Mouse (Mus musculus): ENCODE results near the gene Mcm9. TPM values are rescaled to one million over a fixed set of nuclear protein-coding genes. Genes with fewer than 3 reads are reported as not detected.

Gene Mcm9
- polyA plus RNA-seq, 1 experiment from 2014 or later: 7.7 TPM

GRCm38 (mm10) chr10:53568531-53568930 is 61.7 kb downstream of the Mcm9 start:
- Histone ChIP-seq H3K36me3 (peaks cover under 1% of the 10 kb centered on the region; the same call in 1 of the 2 replicates), H3K9ac (no peak overlapping the region)

DNA sequence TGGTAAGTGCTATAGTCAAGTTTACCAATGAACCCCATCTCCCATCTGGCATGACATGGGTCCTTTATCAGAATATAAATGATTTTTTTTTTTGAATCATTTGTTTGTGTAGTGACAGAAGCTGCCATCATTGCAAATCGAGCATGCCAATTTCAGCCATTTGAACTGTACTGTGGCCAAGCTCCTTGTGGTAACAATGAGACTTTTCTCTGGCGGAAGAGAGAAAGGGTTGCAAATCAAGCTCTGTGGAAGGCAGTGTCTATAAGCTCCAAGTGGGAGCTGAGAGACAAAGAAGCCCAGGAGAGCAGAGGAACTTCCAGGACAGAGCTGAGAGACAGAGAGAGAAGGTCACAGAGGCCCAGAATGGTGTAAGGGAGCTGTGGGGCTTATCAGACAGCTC is 64.7 kb downstream of the Mcm9 start:
- Histone ChIP-seq H3K27ac (no peak overlapping the region), H3K4me2 (no peak overlapping the region), H3K27me3 (no peaks in the 10 kb centered on the region), H3K36me3 (peaks cover 13% of the 10 kb centered on the region; the same call in 1 of the 2 replicates), H3K9me3 (replicated peaks) (no peaks in the 10 kb centered on the region), H3K9ac (no peak overlapping the region), H3K4me3 (no peak overlapping the region), H3K4me1 (replicated peaks) (peaks cover 6% of the 10 kb centered on the region)
- 83% methylated on average over 2 of the region's 2 CpGs for WGBS
- ATAC-seq (replicated peaks; ENCODE audit: insufficient number of reproducible peaks, insufficient read depth, low FRiP score, low read depth): no peak

More at GRCm38 (mm10) chr10:53568531-53568930, 61.7 kb downstream of the Mcm9 start:
- no peaks in the 10 kb centered on the region for H3K9me3 ChIP-seq (replicated peaks)
- no peaks in the 10 kb centered on the region for H3K27me3 ChIP-seq
- H3K4me1 ChIP-seq (replicated peaks): peaks cover 6% of the 10 kb centered on the region
- H3K27ac ChIP-seq: no peak overlapping the region
- ATAC-seq (replicated peaks; ENCODE audit: insufficient number of reproducible peaks, insufficient read depth, low FRiP score, low read depth): no peak
- no peak overlapping the region for H3K4me2 ChIP-seq
- H3K4me3 ChIP-seq: no peak overlapping the region

DNA sequence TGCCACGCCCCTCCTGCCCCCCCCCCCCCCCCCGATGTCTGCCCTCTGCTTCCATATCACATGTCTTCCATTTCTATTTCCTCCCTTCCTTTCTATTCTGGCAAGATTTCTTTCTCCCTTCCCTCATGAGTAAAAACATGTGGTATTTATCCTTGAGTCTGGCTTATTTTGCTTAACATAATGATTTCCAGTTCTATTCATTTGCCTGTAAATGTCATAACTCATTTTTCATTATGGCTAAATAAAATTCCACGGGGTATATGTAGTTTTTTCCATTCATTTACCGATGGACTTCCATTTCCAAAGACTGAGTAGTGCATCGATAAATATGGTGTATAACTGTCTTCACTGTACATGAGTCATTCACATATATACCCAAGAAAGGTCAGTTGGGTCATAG is 68.2 kb downstream of the Mcm9 start:
- H3K9ac ChIP-seq: no peak overlapping the region
- WGBS: 76% methylated on average over 5 of the region's 5 CpGs

GRCm38 (mm10) chr10:53537596-53537995 is 92.6 kb downstream of the Mcm9 start:
- H3K9me3 ChIP-seq (replicated peaks): no peaks in the 10 kb centered on the region
- no peak for ATAC-seq (replicated peaks; ENCODE audit: insufficient number of reproducible peaks, insufficient read depth, low FRiP score, low read depth)
- H3K4me1 ChIP-seq (replicated peaks): no peaks in the 10 kb centered on the region
- H3K4me3 ChIP-seq: no peak overlapping the region
- H3K27me3 ChIP-seq: no peaks in the 10 kb centered on the region
- no peak overlapping the region for H3K9ac ChIP-seq
- H3K27ac ChIP-seq: no peak overlapping the region
- WGBS: 79% methylated on average over 7 of the region's 7 CpGs
- H3K36me3 ChIP-seq: peaks cover 30% of the 10 kb centered on the region
- no peak overlapping the region for H3K4me2 ChIP-seq

More for the DNA sequence above, 68.2 kb downstream of the Mcm9 start:
- no peaks in the 10 kb centered on the region for H3K9me3 ChIP-seq (replicated peaks)
- no peaks in the 10 kb centered on the region; the same call in 1 of the 2 replicates for H3K4me1 ChIP-seq (replicated peaks)
- peaks cover 13% of the 10 kb centered on the region; the same call in 1 of the 2 replicates for H3K36me3 ChIP-seq
- no peak overlapping the region for H3K4me3 ChIP-seq
- H3K27me3 ChIP-seq: no peaks in the 10 kb centered on the region
- no peak overlapping the region for H3K4me2 ChIP-seq
- ATAC-seq (replicated peaks; ENCODE audit: insufficient number of reproducible peaks, insufficient read depth, low FRiP score, low read depth): no peak
- no peak overlapping the region for H3K27ac ChIP-seq

DNA sequence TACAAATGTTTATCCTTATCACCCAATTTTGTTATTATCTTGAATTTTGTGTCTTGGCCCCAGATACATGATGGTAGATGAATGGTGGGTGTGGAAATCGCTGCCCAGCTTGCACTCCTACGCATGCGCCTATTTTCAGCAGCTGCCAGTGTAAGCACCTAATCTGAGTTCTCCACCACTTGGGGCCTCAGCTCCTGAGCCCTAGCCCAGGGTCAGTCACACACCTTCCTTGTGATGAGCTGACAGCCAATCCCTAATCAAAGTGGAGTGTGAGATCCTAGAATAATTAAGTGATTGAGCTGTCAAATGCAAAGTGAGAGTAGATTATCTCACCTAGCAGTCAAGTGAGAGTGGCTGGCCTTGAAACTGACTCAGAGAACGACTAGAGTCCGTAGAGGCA is 97.9 kb downstream of the Mcm9 start:
- 38% methylated on average over 5 of the region's 5 CpGs for WGBS
- no peak overlapping the region for H3K4me3 ChIP-seq
- no peak overlapping the region for H3K4me2 ChIP-seq
- H3K4me1 ChIP-seq (replicated peaks): no peaks in the 10 kb centered on the region
- H3K9me3 ChIP-seq (replicated peaks): no peaks in the 10 kb centered on the region
- H3K9ac ChIP-seq: no peak overlapping the region
- H3K27me3 ChIP-seq: no peaks in the 10 kb centered on the region
- ATAC-seq (replicated peaks; ENCODE audit: insufficient number of reproducible peaks, insufficient read depth, low FRiP score, low read depth): 0 out of 2 replicates have a peak, but pooled peaks have one; percentile 51
- no peak overlapping the region for H3K27ac ChIP-seq
- H3K36me3 ChIP-seq: peaks cover 9% of the 10 kb centered on the region

GRCm38 (mm10) chr10:53527838-53528773 is 102.1 kb downstream of the Mcm9 start:
- ATAC-seq (replicated peaks; ENCODE audit: insufficient number of reproducible peaks, insufficient read depth, low FRiP score, low read depth): no peak
- Histone ChIP-seq H3K4me3 (no peak overlapping the region), H3K4me2 (no peak overlapping the region), H3K27me3 (no peaks in the 10 kb centered on the region), H3K9ac (no peak overlapping the region), H3K4me1 (replicated peaks) (no peaks in the 10 kb centered on the region), H3K9me3 (replicated peaks) (no peaks in the 10 kb centered on the region), H3K27ac (no peak overlapping the region), H3K36me3 (no peaks in the 10 kb centered on the region)
- WGBS: 28% methylated on average over 6 of the region's 6 CpGs

DNA sequence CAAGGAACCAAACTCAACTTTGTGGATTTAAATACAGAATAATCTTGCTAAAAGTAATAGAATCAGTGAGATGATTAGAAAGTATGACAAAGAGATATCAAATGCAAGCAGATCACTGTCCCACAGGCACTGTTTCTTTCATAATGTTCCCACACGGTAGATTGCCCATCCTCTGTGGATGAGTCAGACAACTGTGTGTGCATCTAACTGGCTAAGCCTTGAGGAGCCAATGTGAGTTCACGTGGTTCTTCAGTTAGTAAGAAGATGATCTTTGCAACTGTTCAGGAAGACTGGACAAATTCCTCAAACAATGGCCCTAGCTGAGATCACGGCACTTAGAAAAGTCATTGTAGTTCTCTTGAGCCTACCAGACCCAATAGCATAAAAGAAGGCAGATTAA is 102.9 kb downstream of the Mcm9 start:
- no peak overlapping the region for H3K27ac ChIP-seq
- WGBS: 80% methylated on average over 3 of the region's 3 CpGs
- H3K27me3 ChIP-seq: no peaks in the 10 kb centered on the region
- H3K36me3 ChIP-seq: no peaks in the 10 kb centered on the region
- H3K9ac ChIP-seq: no peak overlapping the region
- no peak overlapping the region for H3K4me2 ChIP-seq
- H3K4me3 ChIP-seq: no peak overlapping the region
- no peak for ATAC-seq (replicated peaks; ENCODE audit: insufficient number of reproducible peaks, insufficient read depth, low FRiP score, low read depth)
- no peaks in the 10 kb centered on the region for H3K9me3 ChIP-seq (replicated peaks)
- H3K4me1 ChIP-seq (replicated peaks): no peaks in the 10 kb centered on the region

- WGBS: 85% methylated on average over 2 of the region's 2 CpGs
- no peak for ATAC-seq (replicated peaks; ENCODE audit: insufficient number of reproducible peaks, insufficient read depth, low FRiP score, low read depth)
- Histone ChIP-seq H3K36me3 (no peaks in the 10 kb centered on the region), H3K9ac (no peak overlapping the region), H3K4me1 (replicated peaks) (no peaks in the 10 kb centered on the region), H3K27ac (no peak overlapping the region), H3K4me2 (no peak overlapping the region), H3K9me3 (replicated peaks) (no peaks in the 10 kb centered on the region), H3K4me3 (no peak overlapping the region), H3K27me3 (no peaks in the 10 kb centered on the region)
These were observed 103.9 kb downstream of the Mcm9 start for GRCm38 (mm10) chr10:53526350-53526749.

- H3K4me2 ChIP-seq: no peak overlapping the region
- no peaks in the 10 kb centered on the region for H3K27me3 ChIP-seq
- no peak overlapping the region for H3K4me3 ChIP-seq
- no peak overlapping the region for H3K9ac ChIP-seq
- 72% methylated on average over 3 of the region's 3 CpGs for WGBS
- no peaks in the 10 kb centered on the region for H3K36me3 ChIP-seq
- ATAC-seq (replicated peaks; ENCODE audit: insufficient number of reproducible peaks, insufficient read depth, low FRiP score, low read depth): no peak
- no peaks in the 10 kb centered on the region for H3K9me3 ChIP-seq (replicated peaks)
- H3K27ac ChIP-seq: no peak overlapping the region
- H3K4me1 ChIP-seq (replicated peaks): no peaks in the 10 kb centered on the region
These were observed 104.8 kb downstream of the Mcm9 start for GRCm38 (mm10) chr10:53525265-53525976.

DNA sequence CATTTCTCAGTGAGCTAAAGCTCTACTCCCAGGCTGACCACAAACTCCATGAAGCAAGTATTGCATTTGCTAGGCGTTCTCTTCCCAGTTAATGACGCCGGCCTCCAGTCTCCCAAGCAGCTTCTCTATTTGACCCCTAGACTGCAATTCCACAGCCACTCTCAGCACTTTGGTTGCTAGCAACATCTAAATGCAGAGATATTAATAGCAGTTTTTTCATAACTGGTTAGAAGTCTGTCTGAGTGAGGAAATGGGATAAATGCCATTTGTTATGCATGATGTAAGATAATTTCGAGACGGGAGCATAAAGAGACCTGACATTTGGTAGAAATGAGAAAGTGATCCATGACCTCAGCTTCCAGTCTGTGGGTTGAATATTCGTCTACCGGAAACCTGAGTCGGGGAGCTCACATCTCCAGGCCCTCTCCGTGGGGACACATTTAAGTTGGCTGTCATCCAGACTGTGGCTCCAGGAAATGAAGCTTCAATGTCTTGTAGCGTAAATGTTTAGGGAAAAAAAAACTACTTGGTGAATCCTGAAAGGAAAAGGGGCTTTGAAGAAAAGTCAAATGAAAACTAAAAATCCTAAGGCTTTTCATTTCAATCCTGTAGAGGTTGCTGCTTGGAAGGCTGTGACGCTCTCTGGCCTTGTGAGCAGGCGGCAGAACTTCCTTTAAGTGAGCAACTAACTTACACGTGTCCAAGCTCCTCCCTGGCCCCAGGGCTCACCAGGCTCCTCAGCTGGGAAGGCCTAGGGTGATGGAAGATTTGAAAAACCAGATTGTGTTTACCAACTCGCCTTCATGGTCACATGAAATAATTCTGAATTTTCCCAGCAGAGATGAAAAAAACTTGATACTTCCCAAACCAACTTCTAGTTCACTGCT is 110.9 kb downstream of the Mcm9 start:
- no peak overlapping the region for H3K9ac ChIP-seq
- H3K9me3 ChIP-seq (replicated peaks): no peaks in the 10 kb centered on the region
- no peaks in the 10 kb centered on the region for H3K36me3 ChIP-seq
- ATAC-seq (replicated peaks; ENCODE audit: insufficient number of reproducible peaks, insufficient read depth, low FRiP score, low read depth): no peak
- H3K27me3 ChIP-seq: no peaks in the 10 kb centered on the region
- 44% methylated on average over 14 of the region's 14 CpGs for WGBS
- H3K4me2 ChIP-seq: no peak overlapping the region
- peak overlapping the region; percentile 65 for H3K27ac ChIP-seq
- peaks cover 17% of the 10 kb centered on the region for H3K4me1 ChIP-seq (replicated peaks)
- H3K4me3 ChIP-seq: no peak overlapping the region

- no peaks in the 10 kb centered on the region for H3K27me3 ChIP-seq
- H3K4me3 ChIP-seq: no peak overlapping the region
- H3K36me3 ChIP-seq: no peaks in the 10 kb centered on the region
- peaks cover 17% of the 10 kb centered on the region for H3K4me1 ChIP-seq (replicated peaks)
- peak overlapping the region; percentile 65 for H3K27ac ChIP-seq
- no peak overlapping the region for H3K9ac ChIP-seq
- H3K9me3 ChIP-seq (replicated peaks): no peaks in the 10 kb centered on the region
- H3K4me2 ChIP-seq: peak overlapping the region; percentile 30
- ATAC-seq (replicated peaks; ENCODE audit: insufficient number of reproducible peaks, insufficient read depth, low FRiP score, low read depth): 0 out of 2 replicates have a peak, but pooled peaks have one; percentile 27
- WGBS: 36% methylated on average over 8 of the region's 8 CpGs
These were observed 111.7 kb downstream of the Mcm9 start for GRCm38 (mm10) chr10:53518599-53518913.

Data from heart, embryonic 15.5 days (tissue).